8 mouse cellular contexts compared by ENCODE assay signal in the genomic region with DNA sequence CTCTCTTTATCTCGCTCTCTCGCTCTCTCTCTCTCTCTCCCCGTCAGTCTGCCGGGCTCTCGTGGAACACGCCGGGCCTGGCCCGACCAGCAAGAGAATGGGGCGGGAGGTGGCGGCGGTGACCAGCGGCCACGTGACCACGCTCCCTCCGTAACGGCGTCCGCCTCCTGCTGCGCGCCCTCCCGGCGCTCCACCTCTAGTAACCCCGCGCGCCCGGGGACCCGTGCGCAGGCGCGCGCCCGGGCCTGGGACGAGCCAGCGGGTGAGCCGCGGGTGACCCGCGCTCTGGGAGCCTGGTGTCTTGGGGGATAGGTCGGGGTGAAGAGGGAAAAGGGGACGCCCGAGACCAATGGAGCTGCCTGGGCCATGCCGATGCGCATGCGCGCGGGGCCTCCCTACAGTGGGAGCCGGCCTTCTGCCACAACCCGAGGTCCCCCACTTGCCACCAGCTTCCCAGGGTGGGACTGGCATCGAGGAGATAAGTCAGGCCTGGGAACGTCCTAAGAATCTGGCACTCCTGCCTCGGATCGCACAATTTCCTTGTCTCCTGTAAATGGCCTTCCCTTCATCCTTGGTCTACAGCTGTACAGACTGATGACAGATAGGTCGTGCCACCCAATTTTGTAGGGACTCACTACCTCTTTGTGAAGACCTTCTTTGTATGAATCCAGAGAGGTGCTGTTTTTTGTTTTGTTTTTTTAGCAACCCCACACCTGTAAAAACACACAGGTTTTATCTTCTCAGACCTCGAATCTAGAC. TPM values are rescaled to one million over a fixed set of nuclear protein-coding genes. Genes with fewer than 3 reads are reported as not detected.
DNase-seq lines count a peak whose midpoint lies in the region; ATAC-seq lines count a peak whose summit lies in the region.

A gene (minus strand): TSS at position 158 of the 759 bp plus-strand sequence.

- peak; percentile 95 for ATAC-seq in erythroblast, adult 5-6 weeks (replicated peaks; ENCODE audit: low FRiP score, poor library complexity, severe bottlenecking)
- peak; percentile 99 for ATAC-seq in kidney, embryonic 15.5 days (replicated peaks; ENCODE audit: low FRiP score)
- peak; percentile 82 for ATAC-seq in monocyte, adult 5-6 weeks (replicated peaks; ENCODE audit: insufficient number of reproducible peaks, low FRiP score, low TSS enrichment, poor library complexity, severe bottlenecking)

- H3K4me2 ChIP-seq in kidney, embryonic 15.5 days, result peak within 1 kb of the TSS; percentile 80

- 1% methylated on average over 54 of the region's 54 CpGs for WGBS in heart, embryonic 10.5 days
- 2% methylated on average over 49 of the region's 54 CpGs for WGBS in kidney, embryonic 15.5 days

- peak; percentile 82 to 86 for DNase-seq in B cell, adult 2 months
- peak; percentile 98 for DNase-seq in brain, adult 2 months (ENCODE audit: low read depth, low spot score)
- peak; percentile 95 for DNase-seq in heart, embryonic 10.5 days (ENCODE audit: low spot score)
- DNase-seq in liver, result peak; percentile 91
- peak; percentile 88 to 93 for DNase-seq in spleen, postnatal 4 days (ENCODE audit: low spot score in 2 of 2)

- peaks cover 6% of the 10 kb centered on the region; the same call in 1 of the 2 replicates for H3K4me1 ChIP-seq in heart, embryonic 10.5 days
- H3K4me1 ChIP-seq in kidney, embryonic 15.5 days, result peaks cover 12% of the 10 kb centered on the region

- H3K27ac ChIP-seq in heart, embryonic 10.5 days, result peak within 1 kb of the TSS; percentile 99
- H3K27ac ChIP-seq in kidney, embryonic 15.5 days, result peak within 1 kb of the TSS; percentile 99

- no peaks in the 10 kb centered on the region for H3K27me3 ChIP-seq in heart, embryonic 10.5 days (ENCODE audit: insufficient read depth, poor library complexity, severe bottlenecking)
- H3K27me3 ChIP-seq in kidney, embryonic 15.5 days, result no peaks in the 10 kb centered on the region

- H3K4me3 ChIP-seq in heart, embryonic 10.5 days, result peak within 1 kb of the TSS; percentile 88
- H3K4me3 ChIP-seq in kidney, embryonic 15.5 days (replicated peaks), result peak within 1 kb of the TSS; percentile 82

- peak within 1 kb of the TSS; percentile 93 for H3K9ac ChIP-seq in kidney, embryonic 15.5 days

- no peaks in the 10 kb centered on the region for H3K9me3 ChIP-seq in heart, embryonic 10.5 days
- H3K9me3 ChIP-seq in kidney, embryonic 15.5 days (replicated peaks), result no peaks in the 10 kb centered on the region

- no peaks in the 10 kb centered on the region for H3K36me3 ChIP-seq in heart, embryonic 10.5 days
- H3K36me3 ChIP-seq in kidney, embryonic 15.5 days, result no peaks in the 10 kb centered on the region

RNA-seq across cellular contexts. Expression of the gene that starts here (rescaled TPM):
- total RNA-seq in erythroblast, adult 5-6 weeks (2015; ENCODE audit: low replicate concordance), result 11.0 and 11.1 TPM in 2 replicates
- 4.9 and 6.1 TPM in 2 replicates for total RNA-seq in erythroblast, adult 5-6 weeks (2017; ENCODE audit: low replicate concordance)
- polyA plus RNA-seq in heart, embryonic 10.5 days (2016; fragmentation: Nextera tagmentation; extraction: Ambion mirVana), result 10.9 and 11.0 TPM in 2 replicates
- 11.4 and 12.0 TPM in 2 replicates for polyA plus RNA-seq in kidney, embryonic 15.5 days (2015; fragmentation: Nextera tagmentation; extraction: Ambion mirVana)
- 32.5 to 67.2 TPM (median 61.8 TPM) in 3 replicates for total RNA-seq in monocyte, adult 5-6 weeks (2017)

Comparison
In these comparisons a context has a peak if more than half of its experiments do, and no peak if none do; other contexts are left out.
1. Peak in every context shown above with its lines: DNase-seq, ATAC-seq, H3K4me3 ChIP-seq and H3K27ac ChIP-seq.